Mouse (Mus musculus): ENCODE measurements at regions not wholly inside any gene's neighbourhood (a gene's known extent, or its start where the extent isn't known, plus 50 kb on each side); places are given as distances from the start of the nearest gene placed in this dataset.

- TF ChIP-seq CTCF (IDR thresholded peaks at IDR 0.05; ENCODE audit: borderline replicate concordance, extremely low read depth, insufficient read depth, insufficient read length) (no peak), POLR2A (IDR thresholded peaks at IDR 0.05; ENCODE audit: borderline replicate concordance, extremely low read depth, insufficient read depth, insufficient read length, poor library complexity, severe bottlenecking) (no peak)
- no peak for DNase-seq (ENCODE audit: low read depth)
Measured at GRCm38 (mm10) chr1:104424796-104425195, 343.5 kb upstream of the Cdh20 start.

GRCm38 (mm10) chr1:104425307-104425706 is 343.0 kb upstream of the Cdh20 start:
- TF ChIP-seq CTCF (IDR thresholded peaks at IDR 0.05; ENCODE audit: borderline replicate concordance, extremely low read depth, insufficient read depth, insufficient read length), result no peak
- no peak for TF ChIP-seq POLR2A (IDR thresholded peaks at IDR 0.05; ENCODE audit: borderline replicate concordance, extremely low read depth, insufficient read depth, insufficient read length, poor library complexity, severe bottlenecking)
- peak; percentile 47 for DNase-seq (ENCODE audit: low read depth)

GRCm38 (mm10) chr1:104449678-104450077 is 318.7 kb upstream of the Cdh20 start:
- DNase-seq (ENCODE audit: low read depth), result no peak
- TF ChIP-seq CTCF (IDR thresholded peaks at IDR 0.05; ENCODE audit: borderline replicate concordance, extremely low read depth, insufficient read depth, insufficient read length), result no peak
- TF ChIP-seq POLR2A (IDR thresholded peaks at IDR 0.05; ENCODE audit: borderline replicate concordance, extremely low read depth, insufficient read depth, insufficient read length, poor library complexity, severe bottlenecking), result no peak

GRCm38 (mm10) chr1:104468571-104468970 is 299.8 kb upstream of the Cdh20 start:
- DNase-seq (ENCODE audit: low read depth), result peak; percentile 19
- TF ChIP-seq CTCF (IDR thresholded peaks at IDR 0.05; ENCODE audit: borderline replicate concordance, extremely low read depth, insufficient read depth, insufficient read length) (no peak), POLR2A (IDR thresholded peaks at IDR 0.05; ENCODE audit: borderline replicate concordance, extremely low read depth, insufficient read depth, insufficient read length, poor library complexity, severe bottlenecking) (no peak)

GRCm38 (mm10) chr1:104479757-104480156 is 288.6 kb upstream of the Cdh20 start:
- TF ChIP-seq POLR2A (IDR thresholded peaks at IDR 0.05; ENCODE audit: borderline replicate concordance, extremely low read depth, insufficient read depth, insufficient read length, poor library complexity, severe bottlenecking) (no peak), CTCF (IDR thresholded peaks at IDR 0.05; ENCODE audit: borderline replicate concordance, extremely low read depth, insufficient read depth, insufficient read length) (no peak)
- peak; percentile 78 for DNase-seq (ENCODE audit: low read depth)

All from brain, embryonic 14.5 days (tissue).